Mouse (Mus musculus) heart, postnatal 0 days (tissue): ENCODE results near the gene Alpk1. TPM values are rescaled to one million over a fixed set of nuclear protein-coding genes. Genes with fewer than 3 reads are reported as not detected.
A peak's percentile ranks its signal among the peaks of the same experiment; 100 is the strongest.

Experiments used
- ATAC-seq: fragments of 200-750 bp; cut with Nextera tagmentation; 2 replicates; pipeline ENCODE4 v1.8.0; 2017; ENCODE audit warnings: low read depth, moderate number of reproducible peaks, moderate library complexity; ENCODE audit not compliant: insufficient read depth
- DNase-seq: peaks from one replicate; pipeline ENCODE4 v3.0.0-alpha.2; 2016; ENCODE audit warnings: low spot score
- H3K27ac ChIP-seq: fragments of 300-500 bp; sonication (generic); 2 replicates; pipeline ENCODE4 v1.5.1; 2014; ENCODE audit warnings: low read depth, mild to moderate bottlenecking
- H3K27me3 ChIP-seq: fragments of 300-500 bp; sonication (generic); 2 replicates; pipeline ENCODE4 v1.6.1; 2014; ENCODE audit warnings: low read length, mixed read lengths; ENCODE audit not compliant: control insufficient read depth, insufficient read depth
- H3K36me3 ChIP-seq: fragments of 300-500 bp; sonication (generic); replicated peaks from 2 replicates; pipeline ENCODE4 v1.6.1; 2014; ENCODE audit warnings: low read length, mixed read lengths; ENCODE audit not compliant: control insufficient read depth, insufficient read depth
- H3K4me1 ChIP-seq: fragments of 300-500 bp; sonication (generic); 2 replicates; pipeline ENCODE4 v1.6.1; 2014; ENCODE audit warnings: antibody characterized with exemption; ENCODE audit not compliant: control insufficient read depth, insufficient read depth
- H3K4me2 ChIP-seq: fragments of 300-500 bp; sonication (generic); 2 replicates; pipeline ENCODE4 v1.6.1; 2014; ENCODE audit warnings: low read depth, mild to moderate bottlenecking, low read length, moderate library complexity
- H3K4me3 ChIP-seq: fragments of 300-500 bp; sonication (generic); 2 replicates; pipeline ENCODE4 v1.5.1; 2014; ENCODE audit warnings: low read depth, low read length
- H3K9ac ChIP-seq: fragments of 300-500 bp; sonication (generic); replicated peaks from 2 replicates; pipeline ENCODE4 v1.6.1; 2014; ENCODE audit warnings: low read depth, low read length, mixed read lengths
- H3K9me3 ChIP-seq: fragments of 300-500 bp; sonication (generic); replicated peaks from 2 replicates; pipeline ENCODE4 v1.6.1; 2016; ENCODE audit warnings: low read length; ENCODE audit not compliant: control insufficient read depth
- CTCF ChIP-seq: IDR thresholded peaks from 2 replicates; pipeline ENCODE4 v1.5.1; 2016; ENCODE audit warnings: antibody characterized with exemption, control low read depth, low read depth
- EP300 ChIP-seq: IDR thresholded peaks from 2 replicates; pipeline ENCODE4 v1.6.1; 2016; ENCODE audit warnings: antibody characterized with exemption, low read depth
- WGBS: fragments of 180-500 bp; shearing (Covaris S2); extraction: QIAGEN DNeasy Blood & Tissue Kit; methylation state at CpG from one replicate; pipeline ENCODE4 v1.1.7; 2014; 5-methylcytosine and 5-hydroxymethylcytosine counted together
- polyA plus RNA-seq: library from polyadenylated mRNA; unstranded; fragments of >200 nt; fragmentation: Nextera tagmentation; extraction: Ambion mirVana; gene quantifications from 2 replicates; pipeline ENCODE4 v1.2.1, GENCODE M21; 2015
- total RNA-seq: library from RNA; depleted of rRNA; stranded (reverse); fragments of >200 nt; gene quantifications from 2 replicates; pipeline ENCODE4 v1.2.3, GENCODE M21; 2014; ENCODE audit warnings: low replicate concordance

Alpk1 gene
- total and polyA plus RNA-seq, 2 experiments from 2014 or later, result 0.55 to 1.2 TPM

DNA sequence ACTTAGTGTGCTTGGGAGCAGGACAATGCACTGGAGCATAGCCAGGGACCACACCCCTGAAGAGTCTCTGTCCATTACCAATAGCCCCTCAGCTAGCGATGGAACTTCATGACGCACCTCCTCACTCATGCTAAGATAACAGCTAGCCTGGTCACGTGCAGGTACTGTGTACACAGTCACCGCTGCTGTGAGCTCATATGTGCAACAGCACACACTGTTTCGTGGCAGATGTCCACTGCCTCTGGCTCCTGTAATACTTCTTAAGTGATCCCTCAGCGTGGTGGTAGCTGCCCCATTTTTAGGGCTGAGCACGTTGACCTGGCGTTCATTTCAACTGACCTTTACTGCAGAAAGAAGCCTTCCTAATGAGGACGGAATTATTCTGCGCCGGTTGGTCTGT is 83.8 kb downstream of the Alpk1 start:
- ATAC-seq (no peak), DNase-seq (no peak)
- Histone ChIP-seq H3K36me3 (no peaks in the 10 kb centered on the region), H3K4me3 (no peak overlapping the region), H3K27me3 (peaks cover 9% of the 10 kb centered on the region; the same call in 1 of the 2 replicates), H3K9me3 (no peaks in the 10 kb centered on the region), H3K4me2 (no peak overlapping the region), H3K27ac (no peak overlapping the region), H3K9ac (no peak overlapping the region), H3K4me1 (no peaks in the 10 kb centered on the region)
- WGBS, result 61% methylated on average over 11 of the region's 11 CpGs
- no peak for TF ChIP-seq CTCF
- TF ChIP-seq EP300, result no peak

DNA sequence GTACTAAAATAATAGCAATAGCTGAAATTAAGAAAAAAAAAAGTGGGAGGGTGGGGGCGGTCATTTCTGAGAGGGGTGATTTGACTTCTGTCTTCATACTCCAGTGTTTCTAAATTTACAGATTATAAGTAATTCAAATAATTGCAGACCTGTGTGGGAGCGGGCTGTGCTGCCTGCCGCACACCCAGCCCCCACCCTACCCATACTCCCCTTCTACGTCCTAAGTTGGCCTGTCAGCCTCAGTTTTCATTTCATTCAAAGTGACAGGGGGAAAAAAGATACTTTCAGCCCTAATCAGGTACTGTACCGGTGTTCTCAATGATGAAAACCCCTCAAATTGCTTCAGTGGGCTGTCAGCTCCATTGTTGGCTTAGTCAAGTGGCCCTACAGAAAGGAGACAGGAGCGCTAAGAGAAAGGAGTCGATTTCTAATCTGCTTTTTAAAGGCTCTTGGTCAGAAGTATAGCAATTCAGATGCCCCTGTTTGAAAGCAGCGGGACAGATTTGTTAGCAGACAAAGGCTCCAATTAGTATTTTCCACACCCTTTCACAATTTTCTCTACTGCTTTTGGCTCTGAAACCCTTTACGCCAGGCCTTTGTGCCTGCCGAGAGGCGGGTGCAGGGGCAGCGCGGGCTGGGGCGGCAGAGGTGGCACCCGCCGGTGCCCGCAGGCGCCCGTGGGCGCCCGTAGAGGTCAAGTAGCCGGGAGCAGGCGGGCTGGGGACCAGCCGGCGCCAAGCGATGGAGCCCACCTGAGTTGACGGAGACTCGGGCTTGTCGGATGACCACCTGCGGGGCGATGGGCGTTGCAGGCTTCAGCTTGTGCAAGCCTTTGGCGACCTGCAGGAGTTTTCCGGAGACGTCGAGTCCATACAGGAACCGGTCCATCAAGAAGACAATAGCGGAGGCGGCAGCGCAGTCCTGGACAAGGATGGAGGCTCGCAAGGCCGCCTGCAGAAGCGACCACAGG is 85.2 kb downstream of the Alpk1 start:
- DNase-seq, result no peak
- ATAC-seq, result no peak
- 26% methylated on average over 43 of the region's 43 CpGs for WGBS
- H3K4me1 ChIP-seq, result no peaks in the 10 kb centered on the region
- peak overlapping the region; percentile 19; the same call in 1 of the 2 replicates for H3K4me3 ChIP-seq
- no peak for TF ChIP-seq EP300
- TF ChIP-seq CTCF, result no peak
- no peaks in the 10 kb centered on the region for H3K9me3 ChIP-seq
- H3K27ac ChIP-seq, result no peak overlapping the region
- no peaks in the 10 kb centered on the region for H3K36me3 ChIP-seq
- H3K9ac ChIP-seq, result no peak overlapping the region
- H3K27me3 ChIP-seq, result peaks cover 9% of the 10 kb centered on the region; the same call in 1 of the 2 replicates
- H3K4me2 ChIP-seq, result peak overlapping the region; percentile 30; the same call in 1 of the 2 replicates

DNA sequence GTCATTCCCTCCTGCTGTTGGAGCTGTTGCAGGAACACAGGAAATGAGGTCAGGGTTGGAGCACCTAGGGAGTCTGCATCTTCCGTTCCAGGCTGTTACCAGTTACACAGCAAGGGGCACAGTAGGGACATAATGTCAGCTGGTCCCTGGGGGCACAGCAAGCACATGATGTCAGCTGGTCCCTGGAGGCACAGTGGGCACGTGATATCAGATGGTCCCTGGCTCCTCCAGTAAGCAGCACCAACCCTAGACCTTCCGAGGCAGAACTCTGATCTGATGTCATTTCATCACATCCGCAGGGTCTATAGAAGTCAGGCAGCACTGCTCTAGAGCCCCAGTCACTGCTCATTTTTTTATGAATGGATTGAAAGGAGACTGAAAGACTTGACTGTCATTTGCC is 89.1 kb downstream of the Alpk1 start:
- WGBS, result 54% methylated on average over 4 of the region's 4 CpGs
- no peak for ATAC-seq
- H3K36me3 ChIP-seq, result no peaks in the 10 kb centered on the region
- no peaks in the 10 kb centered on the region for H3K9me3 ChIP-seq
- H3K27me3 ChIP-seq, result peaks cover 7% of the 10 kb centered on the region; the same call in 1 of the 2 replicates
- no peak for DNase-seq
- no peak overlapping the region for H3K4me3 ChIP-seq
- H3K4me2 ChIP-seq, result no peak overlapping the region
- H3K9ac ChIP-seq, result no peak overlapping the region
- TF ChIP-seq CTCF (no peak), EP300 (no peak)
- no peak overlapping the region for H3K27ac ChIP-seq
- H3K4me1 ChIP-seq, result no peaks in the 10 kb centered on the region

DNA sequence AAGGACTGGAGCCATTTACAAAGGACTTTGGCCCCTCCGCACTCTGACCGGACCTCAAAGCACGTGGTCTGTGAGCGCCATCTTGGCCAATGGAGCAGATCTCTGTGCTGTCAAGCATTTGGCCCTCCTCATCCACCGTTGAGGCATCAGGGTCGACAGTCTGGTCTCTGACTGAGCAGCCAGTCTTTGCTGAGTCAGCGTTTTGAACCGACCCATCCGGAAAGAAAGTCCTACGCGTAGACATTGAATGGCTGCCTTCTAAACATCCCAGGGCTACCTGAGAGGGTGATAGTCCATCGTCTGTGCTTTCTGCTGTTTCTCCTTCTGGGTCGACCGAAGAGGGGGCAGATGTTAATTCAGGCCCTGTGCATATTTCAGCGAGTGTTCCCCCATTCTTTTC is 100.6 kb downstream of the Alpk1 start:
- ATAC-seq, result no peak
- no peak overlapping the region for H3K4me3 ChIP-seq
- H3K4me1 ChIP-seq, result no peaks in the 10 kb centered on the region
- H3K4me2 ChIP-seq, result no peak overlapping the region
- no peaks in the 10 kb centered on the region for H3K27me3 ChIP-seq
- no peak for DNase-seq
- H3K27ac ChIP-seq, result no peak overlapping the region
- TF ChIP-seq CTCF, result no peak
- TF ChIP-seq EP300, result no peak
- H3K36me3 ChIP-seq, result no peaks in the 10 kb centered on the region
- WGBS, result 84% methylated on average over 15 of the region's 15 CpGs
- H3K9me3 ChIP-seq, result no peaks in the 10 kb centered on the region
- no peak overlapping the region for H3K9ac ChIP-seq

DNA sequence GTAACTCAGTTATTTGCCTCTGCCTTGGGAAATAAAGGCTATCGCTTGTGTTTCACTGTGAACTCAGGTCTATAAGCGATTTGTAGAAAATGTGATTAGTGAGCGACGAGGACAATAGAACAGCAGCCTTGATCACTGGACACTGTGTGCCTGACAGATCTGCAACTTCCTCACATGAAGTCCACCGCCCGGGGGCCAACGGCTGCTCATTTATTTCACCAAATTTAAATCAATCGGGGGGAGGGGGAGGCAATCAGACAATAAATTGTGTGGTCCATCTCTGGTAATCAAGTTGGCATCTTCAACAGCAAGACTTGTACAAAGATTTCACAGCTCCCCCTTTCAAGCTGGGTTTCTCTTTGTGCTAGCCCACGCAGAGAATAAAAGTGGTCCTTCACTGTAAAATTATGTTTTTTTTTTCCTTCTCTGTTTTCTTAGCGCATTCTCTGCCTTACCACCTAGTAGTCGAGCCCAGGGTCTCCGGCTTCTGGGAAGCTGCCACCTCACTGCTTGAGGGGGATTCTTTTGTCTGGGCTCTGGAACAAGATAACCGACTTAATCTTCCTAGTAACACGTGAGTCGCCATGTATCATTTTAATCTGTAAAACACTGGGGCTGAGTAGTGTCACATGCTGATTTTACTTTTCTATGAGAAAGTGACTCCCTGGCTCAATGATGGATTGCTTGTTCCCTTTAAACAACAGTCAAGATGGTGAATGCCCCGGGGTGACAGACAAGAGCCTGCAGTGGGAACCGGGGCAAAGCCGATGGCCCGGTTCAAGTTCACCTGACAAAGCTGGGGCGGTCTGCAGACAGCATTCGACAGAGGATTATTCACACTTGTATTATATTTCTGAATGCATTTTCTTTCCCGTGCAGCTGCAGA is 118.4 kb downstream of the Alpk1 start:
- Histone ChIP-seq H3K4me1 (no peaks in the 10 kb centered on the region), H3K27me3 (no peaks in the 10 kb centered on the region), H3K9me3 (no peaks in the 10 kb centered on the region), H3K27ac (no peak overlapping the region), H3K9ac (no peak overlapping the region), H3K4me3 (no peak overlapping the region), H3K36me3 (no peaks in the 10 kb centered on the region), H3K4me2 (no peak overlapping the region)
- ATAC-seq (no peak), DNase-seq (no peak)
- TF ChIP-seq EP300 (no peak), CTCF (no peak)
- WGBS, result 73% methylated on average over 22 of the region's 22 CpGs
